Mouse (Mus musculus): ENCODE results near the gene Nt5dc2.

Nt5dc2 gene

DNA sequence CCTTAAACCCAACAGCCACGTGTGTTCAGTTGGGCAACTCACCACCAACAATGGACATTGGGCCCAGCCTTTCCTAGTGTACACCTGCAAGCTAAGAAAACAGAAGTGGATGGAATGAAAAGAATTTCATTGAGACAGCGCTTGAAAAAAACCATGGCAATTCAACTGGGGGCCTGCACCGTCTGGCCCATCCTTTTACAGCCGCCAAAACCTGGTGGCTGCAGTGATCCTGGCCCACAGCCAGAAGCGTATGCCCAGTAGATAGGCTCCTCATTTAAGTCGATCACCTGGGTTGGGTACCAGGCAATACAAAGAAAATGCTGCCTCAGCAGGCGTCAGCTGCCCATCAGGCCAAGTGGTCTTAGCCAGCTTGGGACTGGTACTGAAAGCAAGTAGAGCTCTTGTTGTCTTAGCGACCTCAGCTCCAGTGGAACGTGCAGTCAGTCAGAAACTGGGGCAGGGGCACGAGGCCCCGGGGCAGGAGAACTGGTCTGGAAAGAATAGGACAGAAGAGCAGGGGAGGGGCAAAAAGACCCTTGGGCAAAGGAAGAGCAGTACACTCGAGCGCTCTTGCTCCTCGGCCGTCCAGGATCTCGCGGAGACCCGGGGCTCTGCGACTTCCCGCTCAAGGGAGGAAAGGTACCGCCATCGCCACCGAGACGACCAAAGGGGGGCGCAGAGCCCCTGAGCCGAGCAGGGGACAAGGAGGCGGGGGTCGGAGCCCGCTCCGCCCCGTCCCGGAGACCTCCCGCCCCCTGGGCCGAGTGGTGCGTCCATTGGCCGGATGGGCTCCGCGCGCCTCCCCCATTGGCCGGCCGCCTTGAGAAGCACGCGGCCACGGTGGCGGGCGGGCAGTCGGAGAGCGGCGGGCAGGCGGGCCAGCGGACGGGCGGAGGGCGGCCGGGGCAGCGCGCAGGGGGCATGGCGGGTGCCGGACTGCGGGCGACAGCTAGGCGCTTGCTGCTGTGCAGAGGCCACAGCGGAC is at the start of gene Nt5dc2:
Gene Nt5dc2 (plus strand): TSS at position 818 of the 985 bp plus-strand sequence.
- peak; percentile 99 for DNase-seq

DNA sequence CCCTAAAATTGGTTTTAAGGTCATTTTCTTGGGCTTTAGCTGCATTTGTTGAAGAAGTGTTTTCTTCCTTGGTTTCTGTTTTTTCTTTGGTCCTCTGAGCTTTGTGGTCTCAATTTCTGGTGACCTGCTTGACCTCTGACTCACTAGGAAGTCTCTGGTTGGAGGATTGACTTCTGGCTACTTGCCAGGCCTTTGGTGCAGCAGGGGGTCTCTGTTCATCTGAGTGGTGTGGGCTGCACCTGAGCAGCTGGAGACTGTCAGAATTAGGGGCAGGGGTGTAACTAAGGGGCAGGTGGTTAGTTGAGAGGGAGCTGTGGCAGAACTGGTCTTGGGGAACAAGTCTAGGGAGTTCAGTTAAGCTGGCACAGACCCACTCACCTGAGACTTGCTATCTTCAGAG is 49.7 kb upstream of the Nt5dc2 start:
- DNase-seq, result peak; percentile 3

DNA sequence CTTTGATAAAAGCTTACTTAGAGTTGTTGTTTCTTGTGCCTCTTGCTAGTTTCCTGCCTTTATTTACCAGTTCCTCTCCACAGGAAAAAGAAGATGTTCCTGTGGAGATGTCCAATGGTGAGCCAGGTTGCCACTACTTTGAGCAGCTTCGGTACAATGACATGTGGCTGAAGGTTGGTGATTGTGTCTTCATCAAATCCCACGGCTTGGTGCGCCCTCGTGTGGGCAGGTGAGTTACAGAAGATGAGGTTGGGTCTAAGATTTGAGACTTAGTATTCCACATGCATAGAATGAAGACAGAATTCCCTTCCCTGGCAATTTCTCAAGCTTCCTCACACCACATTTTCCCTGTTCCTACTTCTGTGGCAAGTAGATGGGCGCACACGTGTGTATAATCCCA is 43.4 kb upstream of the Nt5dc2 start:
- DNase-seq, result no peak

- DNase-seq, result no peak
Measured at GRCm38 (mm10) chr14:31088515-31088914, 42.3 kb upstream of the Nt5dc2 start.

- DNase-seq, result no peak
Measured at GRCm38 (mm10) chr14:31089918-31090317, 40.9 kb upstream of the Nt5dc2 start.

GRCm38 (mm10) chr14:31105156-31105555 is 25.7 kb upstream of the Nt5dc2 start:
- no peak for DNase-seq

DNA sequence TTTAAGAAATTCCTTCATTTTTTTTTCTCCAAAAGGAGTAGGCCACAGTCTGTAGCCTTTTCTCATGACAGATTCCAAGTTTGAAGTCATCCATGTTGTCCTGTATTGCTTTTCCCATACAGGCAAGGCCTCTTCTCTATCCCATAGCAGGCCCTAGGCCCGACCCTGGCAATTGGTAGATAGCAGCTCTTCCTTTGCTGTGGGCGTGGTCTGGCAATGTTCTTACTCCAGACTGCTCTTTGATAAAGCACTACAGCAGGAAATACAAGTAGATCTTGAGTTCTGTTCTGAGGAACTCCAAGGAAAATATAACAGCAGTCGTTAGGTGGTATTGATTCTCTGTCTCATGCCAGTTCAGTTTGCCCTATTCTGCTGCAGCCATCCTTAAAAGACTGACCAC is 20.2 kb upstream of the Nt5dc2 start:
- no peak for DNase-seq

DNA sequence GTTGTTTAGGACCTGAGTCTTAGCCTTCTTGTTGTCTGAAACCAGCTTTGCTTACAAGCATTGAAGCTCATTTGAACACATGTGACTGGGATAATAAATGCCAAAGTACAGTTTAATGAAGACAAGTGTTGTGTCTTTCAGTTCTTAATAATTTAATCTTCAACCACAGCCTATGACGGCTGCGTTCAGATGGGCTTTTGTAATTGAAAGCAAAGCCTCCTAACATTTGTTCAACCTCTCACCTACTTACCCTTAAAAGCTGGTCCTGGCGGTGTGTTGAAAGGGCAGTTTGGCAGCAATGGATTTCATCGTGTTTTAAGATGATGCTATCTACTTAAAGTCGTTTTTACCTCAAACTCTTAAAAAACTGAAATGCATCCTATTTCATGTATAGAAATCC is 18.7 kb upstream of the Nt5dc2 start:
- no peak for DNase-seq

DNA sequence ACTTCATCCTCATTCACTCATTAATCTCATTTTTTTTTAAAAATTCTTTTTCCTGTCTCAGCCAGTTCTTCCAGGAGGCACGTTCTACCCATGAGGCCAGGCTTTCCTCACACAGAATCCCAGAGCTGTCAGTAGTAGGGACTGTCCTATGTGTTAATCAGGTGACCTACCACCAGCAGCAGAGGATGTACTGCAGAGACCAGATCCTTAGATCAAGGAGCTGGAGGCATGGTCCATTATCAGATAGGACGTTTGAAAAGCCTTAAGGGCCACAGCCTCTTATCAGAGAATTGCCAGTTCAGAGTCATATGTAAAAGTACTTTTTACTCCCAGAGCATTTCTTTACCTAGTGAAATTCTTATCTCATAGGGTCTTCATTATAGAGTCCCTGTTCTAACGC is 16.8 kb upstream of the Nt5dc2 start:
- DNase-seq, result no peak

- DNase-seq, result no peak
Measured at GRCm38 (mm10) chr14:31115522-31115921, 15.3 kb upstream of the Nt5dc2 start.

- DNase-seq, result peak; percentile 33
Measured at GRCm38 (mm10) chr14:31125106-31126075, 5.5 kb upstream of the Nt5dc2 start.

DNA sequence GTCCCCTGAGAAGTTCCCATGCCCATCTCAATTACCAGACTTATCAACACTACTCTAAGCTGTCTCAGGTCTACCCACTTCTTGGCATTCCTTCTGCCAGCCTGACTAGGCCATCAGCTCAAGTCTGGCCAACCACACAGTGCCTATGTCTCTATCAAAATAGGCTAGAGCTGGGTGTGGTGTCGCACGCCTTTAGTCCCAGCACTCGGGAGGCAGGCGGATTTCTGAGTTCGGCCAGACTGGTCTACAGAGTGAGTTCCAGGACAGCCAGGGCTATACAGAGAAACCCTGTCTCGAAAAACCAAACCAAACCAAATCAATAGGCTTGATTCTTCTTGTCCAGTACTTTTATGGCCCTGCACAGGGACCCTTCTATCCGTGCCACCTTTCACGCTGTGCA is 4.0 kb upstream of the Nt5dc2 start:
- DNase-seq, result no peak

- DNase-seq, result peak; percentile 53
Measured at GRCm38 (mm10) chr14:31128101-31128825, 2.6 kb upstream of the Nt5dc2 start.

DNA sequence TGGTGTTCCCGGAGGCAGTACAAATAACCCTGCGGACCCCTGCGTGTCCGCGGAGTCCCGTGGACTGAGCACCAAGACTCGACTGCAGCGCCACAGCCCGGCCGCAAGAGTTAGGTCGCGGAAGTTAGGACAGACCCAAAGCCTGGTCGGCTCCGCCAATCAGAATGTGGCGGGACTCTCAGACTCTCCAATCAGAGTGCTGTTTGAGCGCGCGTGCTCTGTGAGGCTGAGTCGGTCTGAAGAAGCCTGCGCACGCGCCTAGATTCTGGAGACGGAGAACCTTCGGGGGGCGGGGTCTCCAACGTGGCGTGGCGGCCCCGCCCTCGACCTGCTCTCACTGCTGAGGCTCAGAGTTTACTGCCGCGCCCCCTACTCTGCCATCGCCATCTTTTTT is 2.0 kb upstream of the Nt5dc2 start, which contains the start of gene Smim4:
Gene Smim4 (minus strand): TSS at position 131 of the 394 bp plus-strand sequence.
- DNase-seq, result peak; percentile 100

DNA sequence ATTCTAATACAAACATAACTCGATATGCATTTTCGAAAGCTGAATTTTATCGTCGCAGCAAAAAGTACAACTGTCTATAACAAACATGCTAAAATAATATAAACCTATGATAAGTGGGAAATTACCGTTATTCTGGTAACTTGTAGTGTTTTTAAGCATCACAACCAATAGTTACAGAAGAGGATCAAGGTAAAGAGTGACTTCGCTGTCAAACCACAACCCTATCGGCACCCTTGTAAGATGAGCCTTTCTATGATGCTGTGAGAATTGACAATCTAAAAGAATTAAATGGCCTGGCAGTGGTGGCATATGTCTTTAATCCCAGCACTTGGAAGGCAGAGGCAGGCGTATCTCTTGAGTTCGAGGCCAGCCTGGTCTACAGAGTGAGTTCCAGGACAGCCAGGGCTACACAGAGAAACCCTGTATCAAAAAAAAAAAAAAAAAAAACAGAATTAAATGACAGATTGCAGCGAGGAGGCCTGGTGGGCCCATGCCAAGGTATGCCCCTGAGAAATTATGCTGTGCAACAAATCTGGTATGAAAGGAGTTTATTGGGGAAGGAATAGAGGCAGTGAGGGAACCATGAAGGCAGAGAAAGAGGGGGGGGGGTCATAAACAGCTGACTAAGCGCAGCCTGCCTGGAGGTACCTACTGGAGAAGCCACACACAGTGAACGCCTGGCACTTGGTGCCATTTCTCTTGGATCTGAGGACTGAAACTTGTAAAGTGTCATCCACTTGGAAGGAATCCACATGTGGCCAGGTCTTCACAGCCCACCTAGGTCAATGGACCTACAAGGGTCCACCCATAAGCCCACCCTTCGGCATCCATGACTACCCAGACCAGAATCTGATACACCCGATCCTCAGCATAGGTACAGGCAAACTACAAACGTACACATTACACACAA is 1.3 kb upstream of the Nt5dc2 start:
- DNase-seq, result no peak

- DNase-seq, result peak; percentile 57
Measured at GRCm38 (mm10) chr14:31131272-31131821, 494 bp downstream of the Nt5dc2 start.

- DNase-seq, result peak; percentile 32
Measured at GRCm38 (mm10) chr14:31132031-31132430, 1.2 kb downstream of the Nt5dc2 start.

GRCm38 (mm10) chr14:31132491-31132975 is 1.7 kb downstream of the Nt5dc2 start:
- DNase-seq, result no peak

DNA sequence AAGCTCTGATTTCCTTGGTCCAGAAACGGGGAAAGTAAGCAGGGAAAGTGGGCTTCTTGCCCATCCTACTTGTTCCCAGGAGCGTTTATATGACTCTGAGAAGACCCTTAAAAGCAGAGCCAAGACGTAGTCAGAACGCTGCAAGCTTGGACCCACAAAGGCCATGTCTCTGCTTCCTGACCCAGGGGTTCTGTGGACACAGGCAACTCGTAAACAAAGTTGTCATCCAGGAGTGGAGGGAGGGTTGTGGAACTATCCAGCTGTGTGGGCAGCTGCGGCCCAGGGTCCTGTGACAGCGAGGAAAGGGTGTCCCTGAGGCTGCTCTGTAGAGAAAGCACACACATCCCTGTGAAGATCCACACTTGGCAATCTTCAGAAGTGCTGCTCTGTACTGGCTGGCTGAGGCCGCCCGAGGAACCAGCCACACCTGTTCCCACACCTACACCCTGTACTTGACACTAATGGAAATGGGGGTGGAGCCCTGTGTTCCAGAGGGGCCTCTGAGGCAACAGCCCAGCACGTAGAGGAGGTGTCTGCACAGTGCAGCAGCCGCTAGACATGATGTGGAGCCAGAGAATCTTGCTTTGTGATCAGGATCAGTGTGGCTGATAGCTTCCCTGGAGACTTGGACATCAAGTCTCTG is 2.3 kb downstream of the Nt5dc2 start:
- DNase-seq, result no peak
